In the genomic region with DNA sequence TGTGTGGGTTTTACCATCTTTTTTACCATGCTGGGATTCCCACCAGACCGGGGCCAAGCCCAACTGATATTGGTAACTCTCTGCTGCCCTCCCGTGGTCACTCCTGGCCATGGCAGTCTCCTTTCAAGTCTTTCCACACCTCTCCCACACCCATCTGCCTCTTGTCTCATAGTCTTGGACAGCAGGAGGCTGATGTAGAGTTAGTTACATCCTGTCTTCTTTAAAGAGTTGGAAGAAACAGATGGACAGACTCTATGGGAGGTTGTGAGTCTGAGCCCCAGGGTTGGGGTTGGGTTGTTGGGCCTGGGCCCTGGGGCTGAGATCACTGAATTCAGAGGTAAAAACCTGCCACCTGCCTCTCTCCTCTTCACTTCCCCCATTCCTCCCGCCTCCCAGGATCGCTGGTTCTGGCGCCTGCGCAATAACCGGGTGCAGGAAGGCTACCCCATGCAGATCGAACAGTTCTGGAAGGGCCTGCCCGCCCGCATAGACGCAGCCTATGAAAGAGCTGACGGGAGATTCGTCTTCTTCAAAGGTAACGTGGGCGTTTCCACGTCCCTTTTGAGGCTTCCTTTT, we compare ENCODE assay signal across 8 mouse cellular contexts. TPM values are rescaled to one million over a fixed set of nuclear protein-coding genes. Genes with fewer than 3 reads are reported as not detected.
DNase-seq lines count a peak whose midpoint lies in the region; ATAC-seq and TF ChIP-seq lines count a peak whose summit lies in the region.

No protein-coding gene starts in this region.

- no peak overlapping the region for H3K9ac ChIP-seq in forebrain, embryonic 14.5 days (ENCODE audit: low read length)
- H3K9ac ChIP-seq in limb, embryonic 14.5 days (ENCODE audit: low read depth, low read length, severe bottlenecking): no peak overlapping the region

- TF ChIP-seq POLR2A in limb, embryonic 14.5 days (IDR thresholded peaks at IDR 0.05; ENCODE audit: borderline replicate concordance, extremely low read depth, insufficient read depth, insufficient read length): no peak

- H3K27ac ChIP-seq in forebrain, embryonic 14.5 days (ENCODE audit: low read depth, low read length): no peak overlapping the region
- H3K27ac ChIP-seq in limb, embryonic 14.5 days (replicated peaks; ENCODE audit: low read depth, low read length): no peak overlapping the region

- DNase-seq in 3134 (ENCODE audit: extremely low read depth, insufficient read length, low spot score): peak; percentile 53
- DNase-seq in CD8-positive naive resting alpha-beta T cell, adult 2 months (ENCODE audit: low read depth in 2 of 2, low spot score in 2 of 2): peak; percentile 82 to 84
- peak; percentile 71 for DNase-seq in c-Kit-positive CD71-negative TER-119-negative erythroid progenitor cells, embryonic 14.5 days (ENCODE audit: low read depth)
- DNase-seq in forebrain, embryonic 14.5 days (ENCODE audit: low spot score): peak; percentile 79
- DNase-seq in kidney, adult 8-10 months: peak; percentile 50 to 79
- DNase-seq in limb, embryonic 14.5 days (ENCODE audit: low spot score): peak; percentile 55
- peak; percentile 90 for DNase-seq in retina, embryonic 14.5 days (ENCODE audit: low spot score)
- DNase-seq in thymus, postnatal 25 days: peak; percentile 80

- no peak overlapping the region for H3K4me2 ChIP-seq in forebrain, embryonic 14.5 days (ENCODE audit: low read length)
- no peak overlapping the region for H3K4me2 ChIP-seq in limb, embryonic 14.5 days (replicated peaks; ENCODE audit: low read depth, low read length, severe bottlenecking)

- no peaks in the 10 kb centered on the region for H3K4me1 ChIP-seq in forebrain, embryonic 14.5 days (ENCODE audit: control insufficient read depth, insufficient read depth, low read length)
- H3K4me1 ChIP-seq in limb, embryonic 14.5 days (ENCODE audit: control insufficient read depth, insufficient read depth, low read length): no peaks in the 10 kb centered on the region

- no peaks in the 10 kb centered on the region for H3K9me3 ChIP-seq in forebrain, embryonic 14.5 days (replicated peaks; ENCODE audit: control insufficient read depth, low read length)
- no peaks in the 10 kb centered on the region for H3K9me3 ChIP-seq in limb, embryonic 14.5 days (ENCODE audit: control insufficient read depth, low read length)

- H3K36me3 ChIP-seq in forebrain, embryonic 14.5 days (ENCODE audit: control insufficient read depth, insufficient read depth, low read length): peaks cover 7% of the 10 kb centered on the region; the same call in 1 of the 2 replicates
- H3K36me3 ChIP-seq in limb, embryonic 14.5 days (ENCODE audit: control insufficient read depth, insufficient read depth, low read length): no peaks in the 10 kb centered on the region

- H3K4me3 ChIP-seq in forebrain, embryonic 14.5 days (ENCODE audit: low read depth, low read length): no peak overlapping the region
- H3K4me3 ChIP-seq in limb, embryonic 14.5 days (replicated peaks; ENCODE audit: low read length): no peak overlapping the region

- ATAC-seq in forebrain, embryonic 14.5 days: peak; percentile 52; the same call in 1 of the 2 replicates
- 0 out of 2 replicates have a peak, but pooled peaks have one; percentile 29 for ATAC-seq in limb, embryonic 14.5 days (ENCODE audit: low FRiP score, low read depth)

- 48% methylated on average over 16 of the region's 16 CpGs for WGBS in forebrain, embryonic 14.5 days
- WGBS in limb, embryonic 14.5 days: 38% methylated on average over 16 of the region's 16 CpGs

- H3K27me3 ChIP-seq in forebrain, embryonic 14.5 days (replicated peaks; ENCODE audit: control insufficient read depth, insufficient read depth, low read length): no peaks in the 10 kb centered on the region
- no peaks in the 10 kb centered on the region for H3K27me3 ChIP-seq in limb, embryonic 14.5 days (ENCODE audit: control insufficient read depth, insufficient read depth, low read length)

RNA-seq across cellular contexts. Expression of a gene that starts 7.3 kb away (rescaled TPM):
- 21.9 and 24.0 TPM in 2 replicates for polyA plus RNA-seq in forebrain, embryonic 14.5 days (2014; fragmentation: Nextera tagmentation; extraction: Ambion mirVana)
- polyA plus RNA-seq in limb, embryonic 14.5 days (2012; rRNA removed): 20.6 and 22.2 TPM in 2 replicates
- polyA plus RNA-seq in limb, embryonic 14.5 days (2014; fragmentation: Nextera tagmentation; extraction: Ambion mirVana): 12.1 and 14.1 TPM in 2 replicates

RNA-seq across cellular contexts. Expression of a gene that starts 14.8 kb away (rescaled TPM):
- polyA plus RNA-seq in forebrain, embryonic 14.5 days (2014; fragmentation: Nextera tagmentation; extraction: Ambion mirVana): 159 and 172 TPM in 2 replicates
- polyA plus RNA-seq in limb, embryonic 14.5 days (2012; rRNA removed): 95.8 and 98.7 TPM in 2 replicates
- polyA plus RNA-seq in limb, embryonic 14.5 days (2014; fragmentation: Nextera tagmentation; extraction: Ambion mirVana): 170 and 174 TPM in 2 replicates

RNA-seq across cellular contexts. Expression of a gene that starts 22.7 kb away (rescaled TPM):
- polyA plus RNA-seq in forebrain, embryonic 14.5 days (2014; fragmentation: Nextera tagmentation; extraction: Ambion mirVana): 0.13 and 0.23 TPM in 2 replicates
- polyA plus RNA-seq in limb, embryonic 14.5 days (2012; rRNA removed): 1.5 and 2.0 TPM in 2 replicates
- polyA plus RNA-seq in limb, embryonic 14.5 days (2014; fragmentation: Nextera tagmentation; extraction: Ambion mirVana): 1.4 and 2.1 TPM in 2 replicates

RNA-seq across cellular contexts. Expression of a gene that starts 36.8 kb away (rescaled TPM):
- polyA plus RNA-seq in forebrain, embryonic 14.5 days (2014; fragmentation: Nextera tagmentation; extraction: Ambion mirVana): 11.7 and 13.1 TPM in 2 replicates
- 0.30 and 0.44 TPM in 2 replicates for polyA plus RNA-seq in limb, embryonic 14.5 days (2012; rRNA removed)
- polyA plus RNA-seq in limb, embryonic 14.5 days (2014; fragmentation: Nextera tagmentation; extraction: Ambion mirVana): 0.04 and 0.07 TPM in 2 replicates
